Mouse (Mus musculus): ENCODE data around the gene Rcbtb2.

GRCm38 (mm10) chr14:73111091-73111490 is 11.7 kb upstream of the Rcbtb2 start:
- TF ChIP-seq REST (IDR thresholded peaks at IDR 0.05; ENCODE audit: insufficient read depth, insufficient read length) (no peak), E2F4 (IDR thresholded peaks at IDR 0.05; ENCODE audit: insufficient read depth) (no peak), POLR2A (IDR thresholded peaks at IDR 0.05; ENCODE audit: insufficient read length, low read depth) (no peak), MAX (IDR thresholded peaks at IDR 0.05; ENCODE audit: low read depth) (no peak), MYOD1 (IDR thresholded peaks at IDR 0.05; ENCODE audit: control insufficient read depth in 1 of 3, insufficient read length in 2 of 3, low read depth in 2 of 3) (no peak), USF1 (IDR thresholded peaks at IDR 0.05; ENCODE audit: low read depth) (no peak), TCF12 (IDR thresholded peaks at IDR 0.05; ENCODE audit: insufficient read depth, poor library complexity, severe bottlenecking) (no peak), TCF3 (IDR thresholded peaks at IDR 0.05; ENCODE audit: insufficient read length, low read depth) (no peak), SRF (IDR thresholded peaks at IDR 0.05; ENCODE audit: control insufficient read depth, insufficient read length, low read depth) (no peak), POLR2AphosphoS2 (IDR thresholded peaks at IDR 0.05; ENCODE audit: insufficient read length, low read depth) (no peak)

All from myocyte (in vitro differentiated cells).